Comparison of ENCODE assay signal across 8 mouse cellular contexts in genomic region chrX:158923081-158923561, GRCm38 (mm10).
DNase-seq lines count a peak whose midpoint lies in the region; ATAC-seq and TF ChIP-seq lines count a peak whose summit lies in the region.

No protein-coding gene starts in this region.

- no peak overlapping the region for H3K9ac ChIP-seq in heart, embryonic 11.5 days (ENCODE audit: low read depth, low read length)

- H3ac ChIP-seq in myocyte (ENCODE audit: control insufficient read depth, insufficient read length), result no peak overlapping the region

- WGBS in heart, embryonic 11.5 days (ENCODE audit: insufficient replicate concordance), result 18% methylated on average over 14 of the region's 14 CpGs
- WGBS in cerebellum, adult 2 months, result 10% methylated on average over 14 of the region's 14 CpGs

- TF ChIP-seq CTCF in cerebellum, adult 2 months (IDR thresholded peaks at IDR 0.05; ENCODE audit: borderline replicate concordance, insufficient read depth, low read depth, low read length), result no peak

- H3K27ac ChIP-seq in heart, embryonic 11.5 days (ENCODE audit: low read depth, low read length), result no peak overlapping the region
- H3K27ac ChIP-seq in cerebellum, adult 2 months (ENCODE audit: insufficient read depth, low read length), result peak overlapping the region; percentile 84

- intact Hi-C loops in heart, postnatal 25 days (cut with DNase I), result loop anchor here (2.0 to 10.0 kb wide), 4 partner anchors 342 to 1458 kb away; no protein-coding TSS in a partner anchor

- no peak for ATAC-seq in heart, embryonic 11.5 days (replicated peaks; ENCODE audit: insufficient number of reproducible peaks, low FRiP score, low TSS enrichment)
- ATAC-seq in frontal cortex, adult (ENCODE audit: low TSS enrichment), result peak; percentile 39

- no peaks in the 10 kb centered on the region for H3K36me3 ChIP-seq in heart, embryonic 11.5 days (ENCODE audit: control insufficient read depth, insufficient read depth, low read length)
- H3K36me3 ChIP-seq in myocyte (ENCODE audit: control insufficient read depth, insufficient read depth), result no peaks in the 10 kb centered on the region

- no peak for DNase-seq in heart, postnatal 25 days (ENCODE audit: low spot score)
- DNase-seq in cerebellum, adult 2 months, result peak; percentile 61 to 66
- DNase-seq in layer of hippocampus, postnatal 14 days (ENCODE audit: low spot score in 2 of 2), result peak; percentile 43 to 57
- no peak for DNase-seq in spleen, adult 12 weeks (ENCODE audit: low spot score)
- no peak for DNase-seq in Muller cell, postnatal 12 days (ENCODE audit: inconsistent ontology term)

- no peaks in the 10 kb centered on the region for H3K9me3 ChIP-seq in heart, embryonic 11.5 days (replicated peaks; ENCODE audit: control insufficient read depth, low read length)

- H3K4me2 ChIP-seq in heart, embryonic 11.5 days, result peak overlapping the region; percentile 49
- H3K4me2 ChIP-seq in myocyte (ENCODE audit: low read depth), result peak overlapping the region; percentile 60

- no peak for TF ChIP-seq POLR2A in cerebellum, adult 2 months (IDR thresholded peaks at IDR 0.05; ENCODE audit: borderline replicate concordance, insufficient read depth, low read length)
- no peak for TF ChIP-seq POLR2A in myocyte (IDR thresholded peaks at IDR 0.05; ENCODE audit: insufficient read length, low read depth)

- no peaks in the 10 kb centered on the region for H3K4me1 ChIP-seq in heart, embryonic 11.5 days (ENCODE audit: control insufficient read depth, insufficient read depth, low read length)
- H3K4me1 ChIP-seq in cerebellum, adult 2 months (ENCODE audit: control insufficient read depth, insufficient read depth, low read length), result peaks cover 7% of the 10 kb centered on the region; the same call in 1 of the 2 replicates

- H3K27me3 ChIP-seq in heart, embryonic 11.5 days (ENCODE audit: control insufficient read depth, insufficient read depth, low read length), result no peaks in the 10 kb centered on the region
- H3K27me3 ChIP-seq in cerebellum, adult 2 months (ENCODE audit: control insufficient read depth, insufficient read depth, low read length), result no peaks in the 10 kb centered on the region
- no peaks in the 10 kb centered on the region for H3K27me3 ChIP-seq in myocyte (ENCODE audit: control insufficient read depth, insufficient read depth, insufficient read length)

- H3K4me3 ChIP-seq in heart, embryonic 11.5 days (ENCODE audit: low read depth, low read length), result 0 out of 2 replicates have a peak overlapping the region, but pooled peaks have one; percentile 1
- peak overlapping the region; percentile 42 for H3K4me3 ChIP-seq in cerebellum, adult 2 months (replicated peaks; ENCODE audit: insufficient read depth, low read depth, low read length)
- no peak overlapping the region for H3K4me3 ChIP-seq in myocyte

- H3K79me2 ChIP-seq in myocyte (ENCODE audit: control insufficient read depth, insufficient read depth), result no peaks in the 10 kb centered on the region

TF ChIP-seq in myocyte, 11 proteins besides CTCF, POLR2A, EP300 and RAD21:
- no peak for TF ChIP-seq CEBPB (IDR thresholded peaks at IDR 0.05; ENCODE audit: insufficient read depth, poor library complexity, severe bottlenecking)
- no peak for TF ChIP-seq POLR2AphosphoS2 (IDR thresholded peaks at IDR 0.05; ENCODE audit: insufficient read length, low read depth)
- TF ChIP-seq TCF3 (IDR thresholded peaks at IDR 0.05; ENCODE audit: insufficient read length, low read depth), result no peak
- no peak for TF ChIP-seq TCF12 (IDR thresholded peaks at IDR 0.05; ENCODE audit: insufficient read depth, poor library complexity, severe bottlenecking)
- TF ChIP-seq MYOG (IDR thresholded peaks at IDR 0.05; ENCODE audit: control insufficient read depth in 1 of 3, insufficient read depth in 1 of 3, insufficient read length in 2 of 3, low read depth in 2 of 3), result no peak
TF ChIP-seq in myocyte: peak in this region for 0.

Comparison
In these comparisons a context has a peak if more than half of its experiments do, and no peak if none do; other contexts are left out.
1. DNase-seq: peak in cerebellum, adult 2 months (2 of 2) and layer of hippocampus, postnatal 14 days (2 of 2); none in heart, postnatal 25 days (single experiment), spleen, adult 12 weeks (single experiment) and Muller cell, postnatal 12 days (single experiment).